Mouse (Mus musculus) kidney, postnatal 14 days (tissue): ENCODE data around the gene Taf8.
A peak's percentile ranks its signal among the peaks of the same experiment; 100 is the strongest.

Experiments
- DNase-seq: peaks from one replicate; pipeline ENCODE4 v3.0.0; 2022; ENCODE audit warnings: mixed read lengths

Gene Taf8

GRCm38 (mm10) chr17:47452886-47453285 lies 49.2 kb downstream of the Taf8 start:
- peak; percentile 66 for DNase-seq

GRCm38 (mm10) chr17:47450880-47451565 lies 51.1 kb downstream of the Taf8 start:
- DNase-seq, result peak; percentile 71

- DNase-seq, result no peak
These were observed 51.9 kb downstream of the Taf8 start for GRCm38 (mm10) chr17:47450239-47450638.

- DNase-seq, result no peak
These were observed 52.7 kb downstream of the Taf8 start for GRCm38 (mm10) chr17:47449432-47449831.

GRCm38 (mm10) chr17:47448523-47449372 lies 53.3 kb downstream of the Taf8 start:
- DNase-seq, result peak; percentile 37

GRCm38 (mm10) chr17:47446561-47446960 lies 55.5 kb downstream of the Taf8 start:
- no peak for DNase-seq

- DNase-seq, result no peak
These were observed 56.1 kb downstream of the Taf8 start for GRCm38 (mm10) chr17:47446025-47446424.

- no peak for DNase-seq
These were observed 56.6 kb downstream of the Taf8 start for GRCm38 (mm10) chr17:47445518-47445917.

GRCm38 (mm10) chr17:47444113-47444512 lies 58.0 kb downstream of the Taf8 start:
- DNase-seq, result no peak

- no peak for DNase-seq
These were observed 59.8 kb downstream of the Taf8 start for GRCm38 (mm10) chr17:47442271-47442670.

GRCm38 (mm10) chr17:47441296-47442051 lies 60.6 kb downstream of the Taf8 start:
- DNase-seq, result no peak

- DNase-seq, result peak; percentile 58
These were observed 61.7 kb downstream of the Taf8 start for GRCm38 (mm10) chr17:47440359-47440890.

GRCm38 (mm10) chr17:47439396-47440028 lies 62.6 kb downstream of the Taf8 start:
- DNase-seq, result no peak

- no peak for DNase-seq
These were observed 63.5 kb downstream of the Taf8 start for GRCm38 (mm10) chr17:47438611-47439010.

- DNase-seq, result no peak
These were observed 65.1 kb downstream of the Taf8 start, which contains the start of gene 1700001C19Rik for GRCm38 (mm10) chr17:47436907-47437547. TSS of gene 1700001C19Rik (minus strand) at chr17:47437376.

GRCm38 (mm10) chr17:47436156-47436906 lies 65.8 kb downstream of the Taf8 start, which contains the start of gene AI661453:
TSS of gene AI661453 (plus strand) at chr17:47436615.
- peak; percentile 85 for DNase-seq
